Mouse (Mus musculus) adrenal gland, adult 18-20 months (tissue): ENCODE data around the gene Clec3b. TPM values are rescaled to one million over a fixed set of nuclear protein-coding genes. Genes with fewer than 3 reads are reported as not detected.

Source experiments
- total RNA-seq, 2 experiments: library from RNA; stranded (reverse); gene quantifications; 1 replicate in 1 of 2; 2 replicates in 1 of 2; pipeline ENCODE4 v1.2.3; 2021

Gene Clec3b
- total RNA-seq, 2 experiments from 2014 or later: 21.6 to 53.1 TPM

Other genes with a start within 250 kb of the Clec3b start
- 1 to 10 TPM; 3.3 to 4.2 TPM for gene Zfp105, start 227.9 kb upstream of the Clec3b start, total RNA-seq
- gene 1110059G10Rik, start 199.9 kb upstream of the Clec3b start, total RNA-seq: 10 to 100 TPM; 15.4 to 17.6 TPM
- under 1 TPM; 0.66 to 0.86 TPM for gene Kif15, start 199.9 kb upstream of the Clec3b start, total RNA-seq
- gene Tmem42, start 129.6 kb upstream of the Clec3b start, total RNA-seq: 10 to 100 TPM; 14.5 to 20.3 TPM
- under 1 TPM; 0.48 to 0.86 TPM for gene Tgm4, start 116.2 kb upstream of the Clec3b start, total RNA-seq
- gene Zdhhc3, start 37.7 kb upstream of the Clec3b start, total RNA-seq: 10 to 100 TPM; 53.5 to 76.3 TPM
- gene Exosc7, start 37.7 kb upstream of the Clec3b start, total RNA-seq: 10 to 100 TPM; 27.3 to 34.6 TPM
- under 1 TPM in 1 of 2 experiments, not detected in 1; 0.07 TPM for gene Cdcp1, start 65.1 kb downstream of the Clec3b start, total RNA-seq
- 1 to 10 TPM; 7.5 to 9.2 TPM for gene Tmem158, start 109.8 kb downstream of the Clec3b start, total RNA-seq
- 10 to 100 TPM; 55.5 to 62.2 TPM for gene Lars2, start 216.0 kb downstream of the Clec3b start, total RNA-seq